Mouse (Mus musculus): ENCODE data around the gene Barx2. TPM values are rescaled to one million over a fixed set of nuclear protein-coding genes. Genes with fewer than 3 reads are reported as not detected.

The Barx2 gene
- polyA plus RNA-seq, 1 experiment from 2014 or later: not detected

DNA sequence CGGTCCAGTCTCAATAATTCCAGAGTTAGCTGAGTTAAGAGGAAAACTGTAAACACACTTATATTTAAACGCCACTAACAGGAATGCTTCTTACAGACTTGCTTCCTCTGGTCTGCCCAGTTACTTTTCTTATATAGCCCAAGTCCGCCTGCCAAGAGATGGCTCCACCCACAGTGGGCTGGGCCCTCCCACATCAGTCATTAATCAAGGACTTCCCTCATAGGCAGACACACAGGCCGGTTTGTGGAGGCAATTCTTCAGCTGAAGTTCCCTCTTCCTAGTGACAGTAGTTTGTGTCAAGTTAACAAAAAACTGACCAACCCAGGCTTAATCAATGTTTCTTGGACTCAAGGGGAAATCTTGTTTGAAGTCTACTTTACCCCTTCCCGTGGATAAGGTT is 18.4 kb upstream of the Barx2 start:
- Histone ChIP-seq H3K27ac (ENCODE audit: low read length) (no peak overlapping the region), H3K4me1 (ENCODE audit: control insufficient read depth, low read depth, low read length) (no peaks in the 10 kb centered on the region), H3K4me2 (ENCODE audit: low read depth, low read length) (no peak overlapping the region), H3K9ac (ENCODE audit: low read depth, low read length) (no peak overlapping the region), H3K9me3 (replicated peaks; ENCODE audit: control insufficient read depth, low read length) (no peaks in the 10 kb centered on the region), H3K27me3 (ENCODE audit: control insufficient read depth, insufficient read depth, low read depth, low read length) (no peaks in the 10 kb centered on the region), H3K36me3 (ENCODE audit: control insufficient read depth, insufficient read depth) (no peaks in the 10 kb centered on the region), H3K4me3 (ENCODE audit: low read depth, low read length) (no peak overlapping the region)
- 33% methylated on average over 5 of the region's 5 CpGs for WGBS (ENCODE audit: insufficient replicate concordance)
- ATAC-seq (ENCODE audit: low read depth): no peak

DNA sequence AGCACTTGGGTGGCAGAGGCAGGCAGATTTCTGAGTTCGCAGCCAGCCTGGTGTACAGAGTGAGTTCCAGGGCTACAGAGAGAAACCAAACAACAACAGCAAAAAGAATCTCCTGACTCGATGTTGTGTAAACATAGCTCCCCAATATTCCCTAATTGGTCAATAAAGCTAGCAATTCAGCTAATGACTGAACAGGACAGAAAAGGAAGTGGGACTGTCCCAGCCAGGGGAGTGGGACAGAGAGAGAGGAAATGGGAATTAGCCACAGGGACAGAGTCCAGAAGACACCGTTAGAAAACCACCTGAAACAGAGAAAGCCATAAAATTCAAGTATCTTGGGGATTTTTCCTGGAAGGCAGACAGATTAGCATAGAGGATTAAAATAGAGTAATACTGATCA is 18.0 kb upstream of the Barx2 start:
- ATAC-seq (ENCODE audit: low read depth): no peak
- H3K27ac ChIP-seq (ENCODE audit: low read length): no peak overlapping the region
- WGBS (ENCODE audit: insufficient replicate concordance): 35% methylated on average over 3 of the region's 3 CpGs
- no peak overlapping the region for H3K9ac ChIP-seq (ENCODE audit: low read depth, low read length)
- H3K36me3 ChIP-seq (ENCODE audit: control insufficient read depth, insufficient read depth): no peaks in the 10 kb centered on the region
- H3K4me3 ChIP-seq (ENCODE audit: low read depth, low read length): no peak overlapping the region
- H3K27me3 ChIP-seq (ENCODE audit: control insufficient read depth, insufficient read depth, low read depth, low read length): no peaks in the 10 kb centered on the region
- H3K4me1 ChIP-seq (ENCODE audit: control insufficient read depth, low read depth, low read length): no peaks in the 10 kb centered on the region
- H3K4me2 ChIP-seq (ENCODE audit: low read depth, low read length): no peak overlapping the region
- no peaks in the 10 kb centered on the region for H3K9me3 ChIP-seq (replicated peaks; ENCODE audit: control insufficient read depth, low read length)

DNA sequence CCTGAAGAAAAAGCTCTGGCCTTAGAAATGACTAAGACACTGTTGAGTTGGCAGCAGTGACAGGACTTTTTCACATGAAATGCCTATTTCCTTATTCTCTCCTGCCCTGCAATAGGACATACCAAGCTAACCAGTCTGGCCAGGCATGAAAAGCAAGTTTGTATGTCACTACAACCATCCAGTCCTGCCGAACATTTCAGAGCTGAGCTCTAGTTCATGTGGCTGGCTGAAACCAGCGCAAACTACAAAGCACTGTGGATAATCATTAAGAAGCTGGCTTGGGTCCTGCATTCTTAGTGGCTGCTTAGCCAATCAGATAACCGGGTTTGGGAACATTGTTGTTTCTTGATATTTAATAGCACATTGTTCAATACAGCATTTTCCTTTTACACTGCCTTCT is 13.5 kb upstream of the Barx2 start:
- H3K27me3 ChIP-seq (ENCODE audit: control insufficient read depth, insufficient read depth, low read depth, low read length): no peaks in the 10 kb centered on the region
- H3K4me1 ChIP-seq (ENCODE audit: control insufficient read depth, low read depth, low read length): no peaks in the 10 kb centered on the region
- WGBS (ENCODE audit: insufficient replicate concordance): 61% methylated on average over 3 of the region's 3 CpGs
- no peaks in the 10 kb centered on the region for H3K9me3 ChIP-seq (replicated peaks; ENCODE audit: control insufficient read depth, low read length)
- no peak overlapping the region for H3K9ac ChIP-seq (ENCODE audit: low read depth, low read length)
- H3K4me2 ChIP-seq (ENCODE audit: low read depth, low read length): no peak overlapping the region
- no peak overlapping the region for H3K27ac ChIP-seq (ENCODE audit: low read length)
- H3K4me3 ChIP-seq (ENCODE audit: low read depth, low read length): no peak overlapping the region
- no peak for ATAC-seq (ENCODE audit: low read depth)
- H3K36me3 ChIP-seq (ENCODE audit: control insufficient read depth, insufficient read depth): no peaks in the 10 kb centered on the region

DNA sequence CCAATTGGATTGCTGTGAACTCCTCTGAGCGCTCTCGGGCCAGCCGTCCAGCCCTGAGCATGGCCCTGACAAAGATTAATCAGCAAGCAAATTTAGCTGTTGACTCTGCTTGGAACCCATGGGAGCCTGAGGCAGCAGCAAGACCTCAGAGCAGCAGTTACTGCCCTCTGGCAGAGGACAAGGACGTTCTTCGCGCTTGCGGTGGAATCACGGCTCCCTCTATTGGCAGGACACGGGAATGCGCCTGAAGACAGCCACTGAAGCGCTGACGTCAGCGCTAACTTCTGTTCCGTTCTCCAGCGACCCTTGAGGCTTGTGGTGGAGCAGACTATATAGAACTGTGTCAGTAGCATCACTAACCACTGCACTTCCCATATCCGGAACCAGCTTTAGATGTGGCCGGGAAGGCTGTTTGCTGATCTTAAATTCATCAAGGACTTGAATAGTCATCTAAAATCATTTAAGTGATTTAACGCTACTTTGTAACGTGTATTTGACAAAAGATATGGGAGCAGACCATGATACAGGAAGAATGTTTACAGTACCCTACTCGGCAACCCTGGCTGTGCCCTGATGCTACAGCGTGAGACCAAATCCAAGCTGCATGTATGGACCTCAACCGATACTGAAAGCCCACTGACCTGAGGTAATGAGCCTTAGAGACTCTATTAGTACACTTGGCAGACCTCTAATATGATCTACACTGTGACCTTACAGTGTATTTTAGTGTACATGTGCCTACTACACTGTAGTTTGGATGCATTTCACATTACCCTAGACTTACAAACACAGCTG is 12.8 kb upstream of the Barx2 start:
- Histone ChIP-seq H3K4me1 (ENCODE audit: control insufficient read depth, low read depth, low read length) (no peaks in the 10 kb centered on the region), H3K9ac (ENCODE audit: low read depth, low read length) (no peak overlapping the region), H3K9me3 (replicated peaks; ENCODE audit: control insufficient read depth, low read length) (no peaks in the 10 kb centered on the region), H3K4me3 (ENCODE audit: low read depth, low read length) (no peak overlapping the region), H3K27ac (ENCODE audit: low read length) (no peak overlapping the region), H3K4me2 (ENCODE audit: low read depth, low read length) (no peak overlapping the region), H3K36me3 (ENCODE audit: control insufficient read depth, insufficient read depth) (no peaks in the 10 kb centered on the region), H3K27me3 (ENCODE audit: control insufficient read depth, insufficient read depth, low read depth, low read length) (no peaks in the 10 kb centered on the region)
- WGBS (ENCODE audit: insufficient replicate concordance): 16% methylated on average over 22 of the region's 22 CpGs
- no peak; the same call in 1 of the 2 replicates for ATAC-seq (ENCODE audit: low read depth)

DNA sequence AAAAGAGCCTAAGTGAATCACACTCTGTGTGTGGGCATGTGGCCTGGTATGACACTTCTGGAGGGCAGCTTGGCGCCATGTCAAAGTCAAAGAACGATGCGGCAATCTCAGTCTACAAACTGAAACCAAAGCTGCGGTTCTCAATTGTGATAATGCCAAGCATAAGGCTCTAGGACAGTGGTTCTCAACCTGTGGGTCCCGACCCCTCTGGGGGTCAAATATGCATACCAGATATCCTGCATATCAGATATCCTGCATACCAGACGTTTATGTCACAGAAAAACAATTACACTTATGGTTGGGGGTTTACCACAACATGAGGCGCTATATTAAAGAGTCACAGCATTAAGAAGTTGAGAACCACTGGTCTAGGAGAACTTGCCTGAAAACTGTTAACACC is 10.3 kb upstream of the Barx2 start:
- Histone ChIP-seq H3K27ac (ENCODE audit: low read length) (no peak overlapping the region), H3K9me3 (replicated peaks; ENCODE audit: control insufficient read depth, low read length) (no peaks in the 10 kb centered on the region), H3K4me2 (ENCODE audit: low read depth, low read length) (no peak overlapping the region), H3K27me3 (ENCODE audit: control insufficient read depth, insufficient read depth, low read depth, low read length) (0 out of 2 replicates have a peak, but pooled peaks cover 2% of the 10 kb centered on the region), H3K4me3 (ENCODE audit: low read depth, low read length) (no peak overlapping the region), H3K4me1 (ENCODE audit: control insufficient read depth, low read depth, low read length) (no peaks in the 10 kb centered on the region), H3K36me3 (ENCODE audit: control insufficient read depth, insufficient read depth) (no peaks in the 10 kb centered on the region), H3K9ac (ENCODE audit: low read depth, low read length) (no peak overlapping the region)
- ATAC-seq (ENCODE audit: low read depth): no peak
- WGBS (ENCODE audit: insufficient replicate concordance): 72% methylated on average over 7 of the region's 7 CpGs

DNA sequence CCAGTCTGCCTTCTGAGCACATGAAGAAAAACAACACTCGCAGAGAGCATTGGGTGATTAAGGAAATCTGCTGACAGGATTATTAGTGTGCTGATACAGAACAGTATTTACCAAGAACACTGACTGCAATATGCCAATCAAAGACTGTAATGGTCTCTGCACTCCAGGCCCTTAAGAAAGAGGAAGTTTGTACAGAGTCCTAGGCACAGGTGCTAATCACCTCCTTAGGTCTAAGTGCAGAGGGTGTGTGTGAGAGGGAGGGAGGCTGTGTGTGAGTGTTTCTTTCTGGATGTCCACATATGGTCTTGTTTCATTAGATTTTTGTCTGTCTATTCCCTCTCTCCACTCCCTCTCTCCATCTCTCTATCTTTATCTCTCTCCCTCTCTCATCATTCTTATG is 6.5 kb upstream of the Barx2 start:
- 13% methylated on average over 1 of the region's 1 CpGs for WGBS (ENCODE audit: insufficient replicate concordance)
- Histone ChIP-seq H3K9ac (ENCODE audit: low read depth, low read length) (no peak overlapping the region), H3K4me2 (ENCODE audit: low read depth, low read length) (no peak overlapping the region), H3K9me3 (replicated peaks; ENCODE audit: control insufficient read depth, low read length) (no peaks in the 10 kb centered on the region), H3K27ac (ENCODE audit: low read length) (no peak overlapping the region), H3K4me3 (ENCODE audit: low read depth, low read length) (no peak overlapping the region), H3K27me3 (ENCODE audit: control insufficient read depth, insufficient read depth, low read depth, low read length) (peaks cover 28% of the 10 kb centered on the region), H3K36me3 (ENCODE audit: control insufficient read depth, insufficient read depth) (no peaks in the 10 kb centered on the region), H3K4me1 (ENCODE audit: control insufficient read depth, low read depth, low read length) (no peaks in the 10 kb centered on the region)
- ATAC-seq (ENCODE audit: low read depth): no peak

DNA sequence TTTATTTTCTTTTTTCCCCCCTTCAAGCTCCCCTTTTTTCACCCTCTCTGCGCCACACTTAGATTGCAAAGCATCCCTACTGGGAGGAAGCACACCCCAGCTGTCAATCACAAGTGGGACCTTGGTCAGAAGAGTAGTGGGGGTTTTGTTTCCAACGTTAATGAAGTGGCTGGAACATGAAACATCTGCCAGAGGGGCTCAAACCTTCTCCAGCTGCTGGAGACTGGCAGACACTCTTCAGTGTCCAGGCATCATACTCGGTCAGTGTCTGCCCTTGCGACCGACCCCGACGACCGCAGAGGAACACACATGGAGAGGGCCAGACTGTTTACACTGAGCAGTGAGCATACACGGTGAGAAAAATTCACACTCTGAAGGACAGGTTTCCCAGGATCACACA is 3.2 kb upstream of the Barx2 start:
- WGBS (ENCODE audit: insufficient replicate concordance): 15% methylated on average over 9 of the region's 9 CpGs

DNA sequence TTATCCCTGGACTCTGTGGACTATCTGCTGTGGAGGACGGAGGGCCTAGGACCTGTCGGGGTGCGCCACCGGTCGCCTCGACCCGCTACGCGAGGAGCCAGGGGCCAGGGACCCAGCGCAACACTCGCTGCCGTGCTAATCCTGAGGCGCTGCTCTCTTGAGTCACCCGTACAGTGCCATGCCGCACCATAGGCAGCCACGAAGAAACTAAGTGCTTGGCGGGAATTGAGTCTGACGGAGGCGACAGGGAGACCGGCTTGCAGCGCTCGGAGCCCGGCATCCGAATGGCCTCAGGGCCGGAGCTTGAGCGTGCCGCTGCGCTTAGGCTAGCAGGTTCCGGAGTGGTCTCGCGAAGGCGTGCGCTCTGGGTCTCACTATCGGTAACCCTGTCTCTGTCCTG is 1.6 kb upstream of the Barx2 start:
- WGBS (ENCODE audit: insufficient replicate concordance): 1% methylated on average over 34 of the region's 34 CpGs
- no peak overlapping the region for H3K27ac ChIP-seq (ENCODE audit: low read length)
- H3K4me2 ChIP-seq (ENCODE audit: low read depth, low read length): no peak overlapping the region
- no peaks in the 10 kb centered on the region for H3K4me1 ChIP-seq (ENCODE audit: control insufficient read depth, low read depth, low read length)
- H3K36me3 ChIP-seq (ENCODE audit: control insufficient read depth, insufficient read depth): no peaks in the 10 kb centered on the region
- ATAC-seq (ENCODE audit: low read depth): no peak
- no peak overlapping the region for H3K4me3 ChIP-seq (ENCODE audit: low read depth, low read length)
- no peaks in the 10 kb centered on the region for H3K9me3 ChIP-seq (replicated peaks; ENCODE audit: control insufficient read depth, low read length)
- peaks cover 71% of the 10 kb centered on the region for H3K27me3 ChIP-seq (ENCODE audit: control insufficient read depth, insufficient read depth, low read depth, low read length)
- no peak overlapping the region for H3K9ac ChIP-seq (ENCODE audit: low read depth, low read length)

More for the DNA sequence above, 3.2 kb upstream of the Barx2 start:
- Histone ChIP-seq H3K9me3 (replicated peaks; ENCODE audit: control insufficient read depth, low read length) (no peaks in the 10 kb centered on the region), H3K4me3 (ENCODE audit: low read depth, low read length) (no peak overlapping the region), H3K27me3 (ENCODE audit: control insufficient read depth, insufficient read depth, low read depth, low read length) (peaks cover 60% of the 10 kb centered on the region), H3K27ac (ENCODE audit: low read length) (no peak overlapping the region), H3K9ac (ENCODE audit: low read depth, low read length) (no peak overlapping the region), H3K4me1 (ENCODE audit: control insufficient read depth, low read depth, low read length) (no peaks in the 10 kb centered on the region), H3K4me2 (ENCODE audit: low read depth, low read length) (no peak overlapping the region), H3K36me3 (ENCODE audit: control insufficient read depth, insufficient read depth) (no peaks in the 10 kb centered on the region)
- ATAC-seq (ENCODE audit: low read depth): no peak

DNA sequence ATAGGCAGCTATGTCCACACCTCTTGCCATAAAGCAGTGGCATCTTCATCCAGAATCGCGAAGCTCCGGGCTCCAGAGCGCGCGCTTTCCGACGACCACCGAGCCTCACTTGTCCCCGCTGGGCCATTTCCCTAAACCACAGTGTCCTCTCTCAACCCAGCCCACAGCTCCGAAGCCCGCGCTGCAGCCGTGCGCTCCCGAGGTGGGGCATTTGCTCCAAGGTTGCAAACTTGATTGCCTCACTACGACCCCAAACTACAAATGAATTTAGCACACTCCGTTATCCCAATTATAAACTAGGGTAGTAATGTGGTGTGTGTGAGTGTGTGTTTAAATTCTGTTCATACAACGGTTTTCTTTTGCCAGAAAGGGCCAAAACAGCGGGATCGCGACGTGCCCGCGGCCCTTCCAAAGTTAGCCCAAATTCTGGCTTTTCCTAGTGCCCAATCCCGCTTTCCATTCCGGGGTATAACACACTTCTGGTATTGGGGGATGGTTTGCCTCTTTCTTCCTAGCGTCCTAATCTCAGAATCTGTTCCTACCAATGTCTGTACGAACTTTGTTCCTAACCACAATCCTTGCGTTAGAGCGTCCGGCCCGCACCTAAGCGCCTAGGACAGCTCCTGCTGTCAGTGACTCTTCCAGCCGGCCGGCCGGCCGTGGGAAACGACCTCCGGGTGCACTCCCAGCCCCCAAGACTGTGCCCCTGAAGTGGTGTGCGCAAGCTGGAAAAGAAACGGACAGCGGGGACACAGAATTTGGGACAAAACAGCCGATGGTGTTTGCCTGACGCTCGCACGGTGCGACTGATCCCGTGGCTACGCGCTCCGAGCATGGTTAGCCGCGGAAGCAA is 703 bp upstream of the Barx2 start:
- Histone ChIP-seq H3K36me3 (ENCODE audit: control insufficient read depth, insufficient read depth) (no peaks in the 10 kb centered on the region), H3K27me3 (ENCODE audit: control insufficient read depth, insufficient read depth, low read depth, low read length) (peaks cover 69% of the 10 kb centered on the region), H3K4me3 (ENCODE audit: low read depth, low read length) (no peak overlapping the region; the same call in 1 of the 2 replicates), H3K27ac (ENCODE audit: low read length) (no peak overlapping the region), H3K4me1 (ENCODE audit: control insufficient read depth, low read depth, low read length) (no peaks in the 10 kb centered on the region), H3K9me3 (replicated peaks; ENCODE audit: control insufficient read depth, low read length) (no peaks in the 10 kb centered on the region), H3K9ac (ENCODE audit: low read depth, low read length) (no peak overlapping the region), H3K4me2 (ENCODE audit: low read depth, low read length) (peak overlapping the region; percentile 22; the same call in 1 of the 2 replicates)
- 1% methylated on average over 54 of the region's 54 CpGs for WGBS (ENCODE audit: insufficient replicate concordance)
- ATAC-seq (ENCODE audit: low read depth): no peak
